Mouse (Mus musculus): ENCODE measurements at regions not wholly inside any gene's neighbourhood (a gene's known extent, or its start where the extent isn't known, plus 50 kb on each side); places are given as distances from the start of the nearest gene placed in this dataset.

DNA sequence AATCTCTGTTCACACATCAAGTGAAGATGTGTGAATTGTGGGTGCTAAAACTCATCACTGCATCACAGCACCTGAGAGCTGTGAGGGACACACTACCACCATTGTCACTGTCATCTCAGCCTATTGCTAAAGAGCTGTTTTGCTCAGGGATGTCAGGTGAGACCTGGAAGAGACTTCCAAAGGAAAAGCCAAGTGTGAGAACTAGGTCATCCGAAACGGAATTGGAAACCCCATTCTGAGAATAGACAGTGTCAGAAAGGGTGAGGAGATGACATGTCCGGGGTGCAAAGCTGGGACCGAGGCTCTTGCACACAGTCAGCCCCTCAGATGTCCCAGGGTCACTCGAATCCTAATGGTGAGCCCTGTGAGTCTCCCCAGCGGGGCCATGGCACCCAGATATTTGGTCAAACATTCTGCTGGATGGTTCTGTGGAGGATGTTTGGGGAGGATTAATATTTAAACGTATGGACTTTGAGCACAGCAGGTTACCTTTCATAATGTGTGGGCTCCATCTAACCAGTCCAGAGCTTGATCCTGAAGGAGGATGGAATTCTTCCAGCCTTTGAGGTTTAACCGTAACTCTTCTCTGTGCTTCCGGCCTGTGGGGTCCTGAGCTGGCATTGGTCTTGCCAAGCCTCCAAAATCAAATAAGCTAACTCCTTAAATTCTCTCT, 150.3 kb downstream of the Rpl14 start:
- no peak for DNase-seq (ENCODE audit: extremely low spot score)

DNA sequence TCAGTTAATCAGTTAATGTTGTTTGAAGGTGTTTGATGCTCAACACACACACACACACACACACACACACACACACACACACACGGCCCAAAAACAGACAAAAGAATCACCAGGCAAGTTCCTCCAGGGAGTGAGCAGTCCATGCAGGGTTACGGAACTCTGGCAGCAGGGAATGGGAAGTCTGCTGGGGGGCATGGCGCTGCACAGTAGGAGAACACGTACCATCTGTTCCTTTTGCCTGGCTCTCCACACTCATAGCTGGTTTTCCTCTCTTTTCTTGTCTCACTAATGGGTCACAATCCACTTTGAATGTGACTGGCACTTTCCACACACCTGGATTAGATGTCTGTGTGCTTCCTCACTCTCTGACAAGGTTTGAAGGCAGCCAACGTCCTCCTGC, 151.8 kb downstream of the Rpl14 start:
- DNase-seq (ENCODE audit: extremely low spot score): no peak

- no peak for DNase-seq (ENCODE audit: extremely low spot score)
Measured at GRCm38 (mm10) chr9:120731952-120732622, 160.8 kb downstream of the Rpl14 start.

DNA sequence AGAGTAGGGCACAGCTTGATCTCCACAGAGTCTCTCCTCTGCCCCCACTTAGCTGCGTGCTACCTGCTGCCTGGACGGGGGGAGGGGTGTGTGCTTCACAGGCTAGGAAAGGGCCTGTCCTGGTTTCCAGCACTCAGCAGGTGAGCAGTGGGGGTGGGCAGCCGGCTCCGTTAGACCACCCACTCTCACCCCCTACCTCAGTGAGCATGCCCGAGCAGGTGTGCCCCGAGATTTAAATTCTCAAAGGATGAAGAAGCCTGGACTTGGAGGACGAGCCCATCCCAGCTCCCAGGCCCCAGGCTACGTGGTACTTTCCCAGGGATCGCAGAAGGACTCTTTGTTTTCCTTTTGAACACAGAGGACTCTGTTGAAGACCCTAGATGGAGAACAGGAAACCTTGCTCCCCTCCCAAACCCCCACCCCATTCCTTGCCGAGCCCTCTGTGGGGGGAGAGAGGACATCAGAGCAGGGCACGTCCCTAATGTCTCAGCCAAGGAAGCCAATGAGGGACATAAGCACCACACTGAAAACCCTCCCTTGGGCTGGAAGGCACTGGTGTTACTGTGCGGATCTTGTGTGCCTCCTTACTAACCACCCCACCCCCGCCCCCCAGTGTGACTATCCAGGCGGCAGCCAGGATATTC, 161.5 kb downstream of the Rpl14 start:
- peak; percentile 42 for DNase-seq (ENCODE audit: extremely low spot score)

GRCm38 (mm10) chr9:120733681-120734465, 162.6 kb downstream of the Rpl14 start:
- DNase-seq (ENCODE audit: extremely low spot score): peak; percentile 33

- DNase-seq (ENCODE audit: extremely low spot score): no peak
Measured at GRCm38 (mm10) chr9:120735217-120735616, 164.0 kb downstream of the Rpl14 start.

- DNase-seq (ENCODE audit: extremely low spot score): no peak
Measured at GRCm38 (mm10) chr9:120737956-120738355, 166.7 kb downstream of the Rpl14 start.

- DNase-seq (ENCODE audit: extremely low spot score): peak; percentile 38
Measured at GRCm38 (mm10) chr9:120739199-120739952, 168.1 kb downstream of the Rpl14 start.

- no peak for DNase-seq (ENCODE audit: extremely low spot score)
Measured at GRCm38 (mm10) chr9:120739953-120740524, 168.8 kb downstream of the Rpl14 start.

DNA sequence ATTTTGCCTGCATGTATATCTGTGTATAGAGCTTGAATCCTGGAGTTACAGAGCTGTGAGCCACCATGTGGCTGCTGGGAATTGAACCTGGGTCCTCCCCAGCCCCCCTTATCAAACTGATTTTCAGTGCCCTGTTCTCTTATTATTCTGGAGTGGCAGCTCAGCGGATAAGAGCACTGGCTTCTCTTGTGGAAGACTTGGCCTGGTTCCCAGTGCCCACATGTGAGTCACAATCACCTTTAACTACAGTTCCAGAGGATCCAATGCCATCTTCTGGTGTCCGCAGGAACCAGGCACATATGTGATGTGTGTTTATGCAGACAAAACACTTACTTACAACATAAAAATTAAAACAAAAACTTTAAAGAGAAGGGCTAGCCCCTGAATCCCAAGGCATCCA, 170.3 kb downstream of the Rpl14 start:
- no peak for DNase-seq (ENCODE audit: extremely low spot score)

DNA sequence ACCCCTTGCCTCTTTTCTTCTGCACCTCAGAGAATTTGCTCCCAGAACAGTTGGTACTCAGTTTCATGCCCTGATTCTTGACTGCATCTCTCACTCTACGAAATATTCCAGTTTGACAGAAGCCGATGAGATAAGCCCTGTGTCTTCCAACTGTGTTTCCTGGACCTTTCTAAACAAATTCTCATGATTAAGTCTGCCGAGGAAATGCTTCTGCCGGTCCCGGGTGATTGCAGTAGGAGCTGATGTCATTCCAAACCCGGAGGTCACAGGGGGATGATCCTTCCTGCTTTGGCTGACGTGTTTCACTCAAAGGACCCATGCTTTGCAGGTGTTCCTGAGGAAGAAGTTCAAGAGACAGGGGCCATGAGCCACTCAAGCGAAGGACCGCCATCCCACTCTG, 172.2 kb downstream of the Rpl14 start:
- no peak for DNase-seq (ENCODE audit: extremely low spot score)

DNA sequence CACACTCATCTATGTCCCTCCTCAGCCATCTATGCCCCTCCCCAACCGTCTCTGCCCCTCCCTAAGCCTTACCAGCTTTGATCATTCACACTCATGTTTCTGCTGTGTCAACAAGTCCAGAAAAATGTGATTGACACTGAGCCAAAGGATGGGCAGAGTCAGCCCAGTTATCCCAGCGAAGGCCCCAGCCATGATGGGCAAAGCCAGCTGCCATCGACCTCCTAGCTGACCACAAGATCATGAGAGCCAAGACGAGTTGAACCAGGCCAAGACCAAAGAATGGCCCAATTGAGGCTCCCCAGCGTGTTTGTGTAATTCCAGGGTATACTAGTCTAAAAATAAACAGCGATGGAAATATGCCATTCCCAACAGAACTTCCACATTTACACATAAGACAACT, 174.4 kb downstream of the Rpl14 start:
- no peak for DNase-seq (ENCODE audit: extremely low spot score)

- DNase-seq (ENCODE audit: extremely low spot score): no peak
Measured at GRCm38 (mm10) chr9:120750820-120751219, 178.2 kb upstream of the Ctnnb1 start.

DNA sequence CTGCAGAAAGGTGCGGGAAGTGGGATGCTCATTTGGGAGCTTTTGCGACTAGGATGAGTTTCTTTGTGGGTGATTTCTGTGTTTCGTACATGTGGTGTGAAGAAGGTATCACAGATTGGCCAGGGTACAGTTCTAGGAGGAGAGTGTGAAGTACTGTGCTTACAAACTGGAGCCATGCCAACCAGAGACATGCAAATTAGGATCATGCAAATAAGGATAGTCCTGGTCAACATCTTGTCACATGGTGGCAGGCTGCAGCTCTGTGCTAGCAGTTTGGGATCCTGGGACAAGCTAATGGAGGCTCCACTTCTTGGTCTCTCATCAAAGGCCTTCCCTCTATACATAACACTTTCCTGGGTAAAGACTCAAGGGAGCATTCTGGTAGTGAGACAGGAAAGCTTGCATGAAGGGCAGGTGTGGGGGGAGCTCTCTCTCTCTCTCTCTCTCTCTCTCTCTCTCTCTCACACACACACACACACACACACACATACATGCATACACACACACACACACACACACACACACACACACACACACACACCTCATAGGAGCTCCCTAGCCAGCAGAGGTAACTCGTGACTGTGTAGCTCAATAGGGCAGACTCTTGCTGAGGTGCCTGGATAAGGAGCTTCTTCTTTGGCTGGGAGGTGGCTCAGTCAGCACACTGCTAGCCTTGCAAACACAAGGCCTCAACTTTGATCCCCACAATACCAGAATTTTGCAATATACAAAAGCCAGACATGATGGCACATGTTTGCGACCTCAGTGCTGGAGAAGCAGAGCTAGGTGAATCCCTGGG, 177.1 kb upstream of the Ctnnb1 start:
- no peak for DNase-seq (ENCODE audit: extremely low spot score)

DNA sequence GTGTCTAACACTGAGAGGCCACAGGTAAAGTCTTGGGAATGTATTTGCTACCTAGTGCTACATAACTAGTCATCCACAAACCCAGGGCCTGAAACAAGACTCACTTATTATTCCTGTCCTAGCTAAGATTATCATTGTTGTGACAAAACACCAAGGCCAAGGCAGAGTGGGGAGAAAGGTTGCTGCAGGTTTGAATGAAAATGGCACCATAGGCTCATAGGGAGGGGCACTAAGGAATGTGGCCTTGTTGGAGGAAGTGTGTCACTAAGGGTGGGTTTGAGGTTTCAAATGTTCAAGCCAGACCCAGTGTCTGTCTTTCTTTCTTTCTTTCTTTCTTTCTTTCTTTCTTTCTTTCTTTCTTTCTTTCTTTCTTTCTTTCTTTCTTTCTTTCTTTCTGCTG, 174.9 kb upstream of the Ctnnb1 start:
- DNase-seq (ENCODE audit: extremely low spot score): no peak

DNA sequence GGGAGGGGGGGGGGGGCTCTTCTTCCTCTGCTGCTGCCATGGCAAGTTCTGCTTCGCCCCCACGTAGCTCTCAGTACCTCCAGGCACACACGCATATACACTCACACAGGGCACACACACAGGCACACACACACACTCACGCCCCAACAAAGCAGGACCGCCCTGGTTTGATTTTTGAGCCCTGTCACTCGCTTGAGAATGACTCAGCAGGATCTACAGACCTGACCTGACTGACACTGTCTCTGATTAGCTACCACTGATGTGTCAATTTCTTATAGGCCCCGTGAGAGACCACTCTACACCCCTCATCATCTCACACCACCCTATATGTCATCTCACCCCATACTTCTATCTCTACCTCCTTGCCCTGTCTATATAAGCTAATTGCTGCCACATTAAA, 173.5 kb upstream of the Ctnnb1 start:
- no peak for DNase-seq (ENCODE audit: extremely low spot score)

- DNase-seq (ENCODE audit: extremely low spot score): no peak
Measured at GRCm38 (mm10) chr9:120758003-120758402, 171.0 kb upstream of the Ctnnb1 start.

DNA sequence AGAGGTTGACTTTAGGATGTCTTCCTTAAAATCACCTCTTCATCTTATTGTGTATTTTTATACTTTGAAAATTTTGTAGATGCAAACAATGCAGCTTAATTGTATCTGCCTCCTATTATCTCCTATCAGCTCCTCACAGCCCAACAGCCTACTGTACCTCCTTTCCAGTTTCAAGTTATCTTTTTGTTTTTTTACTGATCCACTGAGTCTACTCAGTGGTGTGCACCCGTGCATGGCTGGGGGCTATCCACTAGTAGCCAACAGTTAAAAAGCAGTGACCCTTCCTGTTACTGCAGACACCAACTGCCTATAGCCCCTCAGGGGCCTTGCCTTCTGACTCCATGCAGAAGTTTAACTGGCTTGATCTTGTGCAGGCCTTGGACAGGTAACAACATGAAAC, 170.4 kb upstream of the Ctnnb1 start:
- no peak for DNase-seq (ENCODE audit: extremely low spot score)

DNA sequence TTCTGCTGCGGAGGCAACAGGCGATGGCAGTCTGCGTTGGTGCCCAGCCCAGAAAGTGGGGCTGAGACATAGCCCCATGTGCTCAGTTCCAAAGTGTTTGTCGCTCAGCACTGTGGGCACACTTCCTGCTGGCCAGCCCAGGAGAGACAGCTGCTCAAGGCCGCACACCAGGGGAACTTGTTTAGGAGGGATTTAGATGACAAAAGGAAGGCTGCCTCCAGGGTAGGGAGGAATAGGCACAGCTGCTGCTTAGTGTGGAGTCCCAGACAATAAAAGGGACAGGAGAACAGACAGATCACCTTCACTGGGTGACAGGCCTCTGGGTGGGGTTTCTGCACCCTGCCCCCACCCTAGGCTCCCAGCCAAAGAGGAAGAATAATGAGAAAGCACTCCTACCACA, 169.2 kb upstream of the Ctnnb1 start:
- DNase-seq (ENCODE audit: extremely low spot score): no peak

DNA sequence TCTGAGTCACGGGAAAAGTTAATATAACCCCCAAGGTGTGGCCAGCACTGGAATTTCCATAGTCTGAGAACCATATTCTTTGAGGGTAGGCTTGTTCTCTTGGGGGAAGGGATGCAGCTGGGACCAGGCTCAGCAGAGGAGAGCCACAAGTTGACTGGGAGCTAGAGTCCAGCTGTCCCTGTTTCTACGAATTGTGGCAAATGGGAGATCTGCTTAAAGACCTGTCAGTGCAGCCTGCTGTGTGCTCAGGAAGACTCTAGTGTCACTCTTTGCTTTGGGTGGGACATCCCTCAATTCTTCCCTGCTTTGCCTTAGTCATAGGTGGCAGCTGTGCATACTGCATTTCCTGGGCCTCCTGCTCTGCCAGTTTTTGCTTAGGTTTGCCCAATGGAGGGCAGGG, 165.2 kb upstream of the Ctnnb1 start:
- no peak for DNase-seq (ENCODE audit: extremely low spot score)

Measured in embryo, embryonic 9.5 days (tissue).